Mouse (Mus musculus) liver, embryonic 14.5 days (tissue): ENCODE data around the gene Atp1a4. TPM values are rescaled to one million over a fixed set of nuclear protein-coding genes. Genes with fewer than 3 reads are reported as not detected.

Experiments used
- ATAC-seq: fragments of 200-750 bp; cut with Nextera tagmentation; 2 replicates; pipeline ENCODE4 v1.8.0; 2017; ENCODE audit warnings: moderate number of reproducible peaks, mild to moderate bottlenecking, moderate library complexity; ENCODE audit not compliant: insufficient read depth
- DNase-seq, 3 experiments: peaks; one replicate each; pipeline ENCODE4 v3.0.0-alpha.2; 2012 to 2013; ENCODE audit warnings: low read depth in 3 of 3, low spot score in 3 of 3
- H3K27ac ChIP-seq: fragments of 300-500 bp; sonication (generic); 2 replicates; pipeline ENCODE4 v1.5.1; 2014; ENCODE audit warnings: moderate library complexity, mild to moderate bottlenecking, control low read depth, inconsistent platforms
- H3K27me3 ChIP-seq: fragments of 300-500 bp; sonication (generic); 2 replicates; pipeline ENCODE4 v1.6.1; 2014; ENCODE audit warnings: mild to moderate bottlenecking, low read length, moderate library complexity; ENCODE audit not compliant: control insufficient read depth, insufficient read depth
- H3K36me3 ChIP-seq: fragments of 300-500 bp; sonication (generic); replicated peaks from 2 replicates; pipeline ENCODE4 v1.6.1; 2014; ENCODE audit warnings: low read depth; ENCODE audit not compliant: control insufficient read depth, insufficient read depth
- H3K4me1 ChIP-seq, 2 experiments: fragments of 200-500 bp in 1 of 2; fragments of 300-500 bp in 1 of 2; sonication (generic) in 1 of 2; replicated peaks; 2 replicates each; pipeline ENCODE4 v1.6.1; 2012 to 2014; ENCODE audit warnings: antibody characterized with exemption in 1 of 2, inconsistent platforms in 1 of 2, low read length in 1 of 2; ENCODE audit not compliant: control insufficient read depth in 2 of 2, insufficient read depth in 2 of 2
- H3K4me2 ChIP-seq: fragments of 300-500 bp; sonication (generic); 2 replicates; pipeline ENCODE4 v1.6.1; 2014; ENCODE audit warnings: low read depth, mild to moderate bottlenecking, control low read depth, moderate library complexity
- H3K4me3 ChIP-seq, 2 experiments: fragments of 200-500 bp in 1 of 2; fragments of 300-500 bp in 1 of 2; sonication (generic) in 1 of 2; 2 replicates each; pipeline ENCODE4 v1.5.1; 2012 to 2014; ENCODE audit warnings: low read depth in 2 of 2, low read length in 2 of 2, mild to moderate bottlenecking in 2 of 2, control low read depth in 1 of 2, inconsistent platforms in 1 of 2, moderate library complexity in 1 of 2; ENCODE audit not compliant: insufficient read depth in 1 of 2
- H3K9ac ChIP-seq: fragments of 300-500 bp; sonication (generic); replicated peaks from 2 replicates; pipeline ENCODE4 v1.6.1; 2014; ENCODE audit warnings: mild to moderate bottlenecking, control low read depth, moderate library complexity
- H3K9me3 ChIP-seq: fragments of 300-500 bp; sonication (generic); 2 replicates; pipeline ENCODE4 v1.6.1; 2016; ENCODE audit warnings: low read length, mixed read lengths; ENCODE audit not compliant: control insufficient read depth
- CTCF ChIP-seq: IDR thresholded peaks from 2 replicates; pipeline ENCODE4 v1.5.1; 2016; ENCODE audit warnings: antibody characterized with exemption, low read depth, control low read depth
- EP300 ChIP-seq: IDR thresholded peaks from 2 replicates; pipeline ENCODE4 v1.6.1; 2016; ENCODE audit warnings: antibody characterized with exemption, low read depth
- WGBS: fragments of 180-500 bp; shearing (Covaris S2); extraction: QIAGEN DNeasy Blood & Tissue Kit; methylation state at CpG from one replicate; pipeline ENCODE4 v1.1.7; 2014; ENCODE audit not compliant: insufficient replicate concordance; 5-methylcytosine and 5-hydroxymethylcytosine counted together
- polyA plus RNA-seq, 2 experiments: library from polyadenylated mRNA; depleted of rRNA in 1 of 2; stranded (reverse) in 1 of 2; unstranded in 1 of 2; fragments of >200 nt; fragmentation: Nextera tagmentation in 1 of 2; extraction: Ambion mirVana in 1 of 2; gene quantifications; 2 replicates each; pipeline versions ENCODE4 v1.2.1 to v1.2.3; 2012 to 2014

The Atp1a4 gene
- polyA plus RNA-seq, 2 experiments = 0.01 TPM; not detected in 1

DNA sequence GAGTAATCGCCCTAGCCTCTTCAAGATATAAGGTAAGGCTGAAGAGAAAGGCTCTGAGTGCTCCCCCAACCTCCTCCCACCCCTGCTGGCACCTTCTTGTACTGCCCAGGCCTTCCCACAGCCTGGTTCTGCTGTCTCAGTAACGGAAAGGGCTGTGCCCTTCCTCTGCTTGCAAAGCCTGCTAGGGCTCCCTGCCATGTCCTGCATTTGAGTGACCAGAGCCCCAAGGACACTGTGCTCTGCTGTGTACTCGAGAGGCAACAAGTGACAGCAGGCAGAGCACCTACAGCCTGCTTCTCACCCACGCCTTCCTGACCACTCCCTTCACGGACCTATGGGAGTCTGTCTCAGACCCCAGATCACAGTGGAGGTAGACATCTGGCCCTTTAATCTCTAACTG is 42.0 kb upstream of the Atp1a4 start:
- no peak for DNase-seq
- no peaks in the 10 kb centered on the region for H3K9me3 ChIP-seq
- no peak overlapping the region for H3K4me2 ChIP-seq
- H3K27ac ChIP-seq = no peak overlapping the region
- no peak for TF ChIP-seq EP300
- no peak for TF ChIP-seq CTCF
- H3K9ac ChIP-seq = no peak overlapping the region
- WGBS = 45% methylated on average over 5 of the region's 5 CpGs
- no peaks in the 10 kb centered on the region for H3K36me3 ChIP-seq
- H3K4me3 ChIP-seq = no peak overlapping the region
- peaks cover 3% of the 10 kb centered on the region; the same call in 1 of the 2 replicates for H3K27me3 ChIP-seq
- peaks cover 5 to 19% of the 10 kb centered on the region in 2 experiments for H3K4me1 ChIP-seq
- ATAC-seq = no peak

DNA sequence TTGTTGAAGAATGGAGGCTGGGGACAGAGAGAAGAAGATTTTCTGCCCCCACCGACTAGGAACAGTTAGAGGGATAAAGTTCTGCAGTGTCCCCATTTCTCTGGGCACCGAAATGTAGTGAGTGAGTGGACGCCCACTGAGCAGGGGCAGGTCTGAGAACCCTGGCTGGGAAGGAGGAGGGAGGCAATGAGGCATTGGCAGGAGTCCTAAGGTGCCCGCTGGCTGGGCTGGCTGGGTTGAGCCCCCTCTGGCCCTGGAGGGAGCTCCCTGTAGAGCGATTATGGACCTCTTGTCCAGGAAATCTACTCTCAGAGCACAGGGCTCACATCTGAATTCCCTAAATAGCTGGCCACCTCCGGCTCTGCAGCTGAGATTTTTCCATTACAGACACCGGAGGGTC is 41.3 kb upstream of the Atp1a4 start:
- peaks cover 0 to 13% of the 10 kb centered on the region in 2 experiments for H3K4me1 ChIP-seq
- no peak for DNase-seq
- no peaks in the 10 kb centered on the region for H3K36me3 ChIP-seq
- WGBS = 56% methylated on average over 7 of the region's 7 CpGs
- no peak overlapping the region for H3K27ac ChIP-seq
- peaks cover 3% of the 10 kb centered on the region; the same call in 1 of the 2 replicates for H3K27me3 ChIP-seq
- ATAC-seq = no peak
- no peak overlapping the region for H3K9ac ChIP-seq
- H3K4me2 ChIP-seq = no peak overlapping the region
- TF ChIP-seq CTCF (no peak), EP300 (no peak)
- no peaks in the 10 kb centered on the region for H3K9me3 ChIP-seq
- H3K4me3 ChIP-seq = no peak overlapping the region

GRCm38 (mm10) chr1:172297611-172298537 is 39.7 kb upstream of the Atp1a4 start, which contains the start of gene Atp1a2:
Atp1a2 (minus strand) TSS chr1:172298064.
- DNase-seq (no peak), ATAC-seq (no peak)
- H3K4me2 ChIP-seq = no peak within 1 kb of the TSS
- TF ChIP-seq CTCF (no peak), EP300 (no peak)
- no peak within 1 kb of the TSS for H3K27ac ChIP-seq
- no peaks in the 10 kb centered on the region for H3K9me3 ChIP-seq
- no peaks in the 10 kb centered on the region for H3K36me3 ChIP-seq
- H3K9ac ChIP-seq = no peak within 1 kb of the TSS
- H3K4me3 ChIP-seq = no peak within 1 kb of the TSS
- WGBS = 15% methylated on average over 16 of the region's 16 CpGs
- peaks cover 0 to 3% of the 10 kb centered on the region in 2 experiments; a peak in 1 of 4 replicates for H3K4me1 ChIP-seq
- H3K27me3 ChIP-seq = peaks cover 3% of the 10 kb centered on the region; the same call in 1 of the 2 replicates

DNA sequence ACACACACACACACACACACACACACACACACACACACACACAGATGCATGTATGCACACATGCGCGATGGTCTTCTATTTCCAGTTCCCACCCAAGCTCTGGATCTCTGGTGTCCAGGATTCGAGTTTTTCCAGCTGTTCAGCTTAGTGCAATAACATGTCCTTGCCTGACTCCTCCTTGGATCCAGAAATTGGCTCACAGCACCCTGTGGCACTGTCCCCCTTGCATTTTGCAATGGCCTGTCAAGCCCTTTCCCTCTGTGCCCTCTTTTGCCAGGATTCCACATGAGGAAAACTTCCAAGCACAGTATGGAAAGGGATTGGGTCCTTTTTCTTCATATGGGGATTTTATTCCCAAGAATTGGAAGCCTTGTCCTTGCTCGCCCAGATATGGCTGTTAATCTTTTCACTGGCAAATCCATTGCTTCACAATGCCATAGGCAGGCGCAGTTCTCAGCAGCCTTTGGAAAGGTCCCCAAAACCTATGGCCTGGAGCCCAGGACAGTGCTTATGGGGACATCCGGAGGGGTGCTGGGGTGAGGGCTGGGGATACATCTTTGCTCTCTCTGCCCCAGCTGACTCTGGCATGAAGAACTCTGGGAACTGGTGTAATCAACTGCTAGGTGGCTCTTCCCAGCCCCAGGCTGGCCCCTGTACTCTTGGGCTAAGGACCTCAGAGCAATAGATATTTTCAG is 38.7 kb upstream of the Atp1a4 start:
- ATAC-seq (no peak), DNase-seq (no peak)
- Histone ChIP-seq H3K4me2 (no peak overlapping the region), H3K9me3 (no peaks in the 10 kb centered on the region), H3K4me1 (no peaks in the 10 kb centered on the region), H3K4me3 (no peak overlapping the region), H3K9ac (no peak overlapping the region), H3K27ac (no peak overlapping the region), H3K36me3 (no peaks in the 10 kb centered on the region), H3K27me3 (peaks cover 3% of the 10 kb centered on the region; the same call in 1 of the 2 replicates)
- TF ChIP-seq CTCF (no peak), EP300 (no peak)
- WGBS = 62% methylated on average over 6 of the region's 6 CpGs

- Histone ChIP-seq H3K4me2 (no peak overlapping the region), H3K4me3 (no peak overlapping the region), H3K9ac (no peak overlapping the region), H3K27ac (no peak overlapping the region), H3K4me1 (no peaks in the 10 kb centered on the region), H3K36me3 (no peaks in the 10 kb centered on the region), H3K9me3 (no peaks in the 10 kb centered on the region), H3K27me3 (peaks cover 3% of the 10 kb centered on the region; the same call in 1 of the 2 replicates)
- TF ChIP-seq EP300 (no peak), CTCF (no peak)
- no peak for ATAC-seq
- DNase-seq = no peak
- 47% methylated on average over 4 of the region's 4 CpGs for WGBS
These were observed 37.6 kb upstream of the Atp1a4 start for GRCm38 (mm10) chr1:172295751-172296197.
